Mouse (Mus musculus): ENCODE measurements around the gene Bpifa1.
A peak's percentile ranks its signal among the peaks of the same experiment; 100 is the strongest.
"Not testable (repeated sequence)": the region's sequence is repeated elsewhere in the genome, so short reads cannot be mapped to it uniquely, and the experiment has no call there.

Bpifa1 gene

GRCm38 (mm10) chr2:154142580-154142979, at the start of gene Bpifa1:
TSS of gene Bpifa1 (plus strand) at chr2:154142880.
- no peak for DNase-seq

- no peak for DNase-seq
Measured at GRCm38 (mm10) chr2:154097734-154098133, 44.9 kb upstream of the Bpifa1 start.

- no peak for DNase-seq
Measured at GRCm38 (mm10) chr2:154117381-154117780, 25.3 kb upstream of the Bpifa1 start.

DNA sequence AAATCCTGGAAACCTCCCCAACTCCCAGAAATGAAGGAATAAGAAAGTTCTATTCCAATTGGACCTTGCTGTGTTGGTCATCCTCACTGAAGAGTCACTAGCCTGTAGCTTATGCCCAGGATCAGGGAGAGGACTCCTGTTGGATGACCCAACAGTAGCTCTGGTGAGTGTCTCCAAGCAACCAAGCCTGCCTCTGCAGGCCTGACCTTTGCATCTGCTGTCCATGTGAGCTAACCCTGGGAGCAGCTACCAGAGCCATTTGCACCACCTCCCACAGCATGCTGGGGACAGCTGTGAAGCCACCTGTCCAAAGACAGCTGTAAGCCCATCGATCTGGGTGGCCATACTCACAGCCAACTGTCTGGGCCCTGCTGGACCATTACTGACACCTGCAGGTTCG, 12.6 kb upstream of the Bpifa1 start, which contains the start of gene Bpifa3:
Gene Bpifa3, plus strand, starts transcription at position 217 of the 400 bp plus-strand sequence.
- no peak for DNase-seq

- no peak for DNase-seq
Measured at GRCm38 (mm10) chr2:154143735-154144134, 1.1 kb downstream of the Bpifa1 start.

- DNase-seq, result no peak
Measured at GRCm38 (mm10) chr2:154147496-154147895, 4.8 kb downstream of the Bpifa1 start.

GRCm38 (mm10) chr2:154158433-154158832, 15.8 kb downstream of the Bpifa1 start:
- peak; percentile 8 to 10 for DNase-seq

GRCm38 (mm10) chr2:154162307-154162706, 19.6 kb downstream of the Bpifa1 start, which contains the start of gene Bpifa5:
TSS of gene Bpifa5 (plus strand) at chr2:154162607.
- no peak for DNase-seq

DNA sequence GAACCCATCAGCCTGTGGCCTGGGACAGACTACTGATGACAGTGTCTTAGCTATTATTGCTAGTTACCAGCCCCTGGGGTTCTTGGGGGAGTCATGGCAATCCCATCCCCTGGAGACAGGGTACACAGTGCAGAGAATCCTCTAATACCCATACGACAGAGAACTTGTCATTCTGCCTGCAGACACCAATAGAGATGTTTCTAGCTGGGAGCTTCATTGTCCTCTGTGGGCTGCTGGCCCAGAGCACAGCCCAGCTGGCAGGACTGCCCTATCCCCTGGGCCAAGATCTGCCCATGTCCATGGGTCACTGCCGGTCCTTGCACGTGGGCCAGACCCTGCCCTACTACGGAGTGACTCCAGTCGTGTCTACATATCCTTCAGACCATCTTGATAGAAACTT, 20.6 kb downstream of the Bpifa1 start:
- DNase-seq, result no peak

- no peak for DNase-seq
Measured at GRCm38 (mm10) chr2:154169172-154169571, 26.5 kb downstream of the Bpifa1 start.

- DNase-seq, result no peak
Measured at GRCm38 (mm10) chr2:154171621-154172020, 28.9 kb downstream of the Bpifa1 start.

- DNase-seq, result peak in 1 of 2 experiments; percentile 3
Measured at GRCm38 (mm10) chr2:154173313-154173712, 30.6 kb downstream of the Bpifa1 start.

DNA sequence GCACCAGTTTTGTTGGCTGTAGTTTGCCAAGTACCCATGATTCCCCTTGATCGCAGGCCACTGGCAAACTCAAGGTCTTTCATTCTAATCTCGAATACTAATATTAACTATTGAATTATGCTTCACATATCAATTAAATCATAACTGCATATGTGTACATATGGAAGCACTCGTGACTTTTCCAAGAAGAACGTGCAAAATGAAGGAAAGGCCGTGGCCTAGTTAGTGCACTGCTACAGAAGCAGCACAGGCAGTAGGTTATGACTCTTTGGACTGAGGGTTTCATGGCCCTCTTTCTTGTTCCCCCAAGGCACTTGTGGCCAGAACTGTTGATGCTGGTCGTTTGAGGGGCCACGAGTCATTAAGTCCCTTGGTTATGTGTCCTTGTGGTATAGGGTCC, 39.2 kb downstream of the Bpifa1 start:
- not testable (repeated sequence) for DNase-seq

GRCm38 (mm10) chr2:154183061-154183460, 40.4 kb downstream of the Bpifa1 start:
- DNase-seq, result not testable (repeated sequence)

DNA sequence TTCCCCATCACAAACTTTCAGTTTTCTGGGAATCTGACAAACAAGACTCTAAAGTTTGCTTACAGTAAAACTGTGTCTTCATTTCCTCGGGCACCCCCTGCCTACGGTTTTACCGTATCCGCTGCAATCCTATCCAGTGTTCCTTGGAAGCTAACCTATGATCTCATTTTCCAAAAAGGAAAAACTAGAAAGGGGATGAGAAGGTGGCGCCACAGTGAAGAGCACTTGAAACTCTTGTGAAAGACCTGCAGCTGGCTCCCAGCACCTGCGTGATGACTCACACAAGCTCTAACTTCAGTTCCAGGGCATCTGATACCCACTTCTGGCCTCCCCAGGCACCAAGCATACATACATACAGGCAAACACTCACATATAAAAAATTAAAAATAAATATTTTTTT, 42.6 kb downstream of the Bpifa1 start:
- no peak for DNase-seq

DNA sequence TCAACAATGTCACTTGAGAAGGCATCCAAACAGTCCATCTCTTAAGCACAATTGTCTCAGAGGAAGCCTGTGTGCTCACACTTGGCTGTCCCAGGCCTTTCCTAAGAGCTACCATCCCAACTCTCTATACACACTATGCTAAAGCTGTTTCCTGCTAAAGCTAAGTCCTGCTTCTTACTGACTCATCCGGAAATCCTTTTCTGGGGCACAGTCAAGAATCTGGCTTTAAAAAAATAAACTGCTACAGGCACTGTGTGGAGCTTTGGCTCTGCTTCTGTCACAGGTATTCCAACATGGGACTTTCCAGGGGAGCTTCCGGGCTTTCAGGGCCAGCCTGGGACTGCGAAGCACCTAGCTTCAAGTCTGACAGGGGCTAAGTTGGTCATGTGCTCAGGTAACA, 43.1 kb downstream of the Bpifa1 start:
- DNase-seq, result no peak

DNA sequence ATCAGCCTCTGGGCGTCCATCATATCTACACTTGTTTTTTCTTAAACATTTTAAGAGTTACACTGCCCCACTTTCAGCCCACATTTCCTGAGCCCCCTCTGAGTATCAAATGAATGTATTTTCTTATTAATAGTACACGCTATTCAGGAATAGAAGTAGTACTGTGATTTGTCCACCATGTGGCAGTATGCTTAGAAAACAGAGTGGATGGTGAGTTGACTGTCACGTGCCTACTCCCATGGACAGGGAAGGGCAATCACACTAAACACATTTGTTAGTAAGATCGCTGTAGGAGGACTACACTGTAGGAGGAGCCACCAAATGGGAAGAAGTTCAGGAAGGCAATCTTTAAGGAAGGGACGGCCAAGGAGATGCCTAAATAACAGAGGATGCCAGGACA, 44.8 kb downstream of the Bpifa1 start:
- DNase-seq, result no peak

GRCm38 (mm10) chr2:154189877-154190434, 47.3 kb downstream of the Bpifa1 start:
- no peak for DNase-seq

DNA sequence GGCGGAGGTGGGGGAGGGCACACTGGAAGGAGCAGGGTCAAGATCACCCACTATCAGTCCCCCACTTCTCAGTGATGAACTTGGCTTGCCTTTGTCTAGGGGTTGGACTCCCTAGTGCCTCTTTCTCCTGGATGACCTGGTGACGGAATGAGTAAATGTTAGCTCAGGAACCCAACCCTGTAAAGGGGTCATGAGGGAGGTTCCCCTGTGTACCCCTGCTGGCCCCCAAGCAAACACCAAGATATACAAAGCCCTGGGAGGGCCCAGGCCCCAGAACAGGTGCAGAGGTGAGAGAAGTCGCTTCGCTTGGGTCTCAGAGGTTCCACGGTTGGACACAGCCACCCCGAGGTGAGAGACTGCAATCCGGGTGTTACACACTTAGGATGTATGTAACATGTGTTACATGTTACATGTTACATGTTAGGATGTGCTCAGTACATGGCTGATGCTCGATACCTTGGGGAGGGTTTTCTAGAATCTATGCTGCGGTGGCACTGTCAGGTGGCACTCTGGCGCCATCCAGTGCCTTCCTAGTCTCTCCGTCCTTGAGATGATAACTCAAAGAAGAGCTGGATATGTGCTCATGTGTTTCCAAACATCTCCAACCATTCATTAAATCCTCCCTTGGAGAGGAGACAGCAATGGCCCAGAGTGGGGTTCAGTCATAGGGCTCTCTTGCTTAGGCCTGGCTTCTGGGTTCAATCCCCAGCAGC, 48.0 kb downstream of the Bpifa1 start, which contains the start of gene Bpifb1:
Gene Bpifb1, plus strand, starts transcription at position 273 of the 713 bp plus-strand sequence.
- DNase-seq, result no peak

GRCm38 (mm10) chr2:154192141-154192540, 49.5 kb downstream of the Bpifa1 start:
- DNase-seq, result no peak

DNA sequence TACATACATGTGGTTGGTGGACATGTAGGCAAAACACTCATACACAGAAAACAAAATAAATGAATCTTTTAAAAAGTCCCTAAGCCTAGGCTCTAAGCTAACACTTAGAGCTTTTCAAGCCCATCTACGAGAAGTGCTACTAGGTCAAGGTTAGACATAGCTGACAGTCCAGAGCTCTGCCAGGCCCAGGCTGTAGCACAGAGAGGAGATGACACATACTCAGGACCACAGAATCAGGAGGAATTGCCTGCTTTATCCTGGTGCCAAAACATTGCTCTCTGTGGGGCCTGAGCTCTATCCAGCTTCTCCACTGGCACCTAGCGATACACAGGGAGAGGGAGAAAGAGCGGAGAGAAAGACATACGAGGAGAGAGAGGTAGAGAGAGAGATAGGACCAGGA, 50.4 kb downstream of the Bpifa1 start:
- no peak for DNase-seq

- no peak for DNase-seq
Measured at GRCm38 (mm10) chr2:154193994-154194504, 51.4 kb downstream of the Bpifa1 start.

DNA sequence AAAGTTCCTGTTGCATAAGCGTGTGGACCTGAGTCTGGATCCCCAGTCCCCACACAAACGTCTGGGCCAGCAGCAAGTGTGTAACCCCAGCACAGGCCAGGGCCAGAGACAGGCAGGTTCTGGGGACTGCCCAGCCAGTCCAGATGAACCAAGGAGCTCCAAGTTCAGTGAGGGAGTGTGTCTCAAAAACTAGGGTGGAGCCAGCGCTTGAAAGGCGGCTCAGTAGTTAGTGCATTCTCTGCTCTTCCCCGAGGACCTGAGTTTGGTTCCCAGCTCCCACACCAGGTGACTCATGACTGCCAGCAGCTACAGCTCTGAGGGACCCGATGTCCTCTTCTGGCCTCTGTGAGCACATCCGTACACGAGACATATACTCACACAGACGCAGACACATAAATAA, 54.4 kb downstream of the Bpifa1 start:
- no peak for DNase-seq

Data from thymus, postnatal 36 days (tissue).